Mouse (Mus musculus) embryonic facial prominence, embryonic 13.5 days (tissue): ENCODE data around the gene Nicn1. TPM values are rescaled to one million over a fixed set of nuclear protein-coding genes. Genes with fewer than 3 reads are reported as not detected.
A peak's percentile ranks its signal among the peaks of the same experiment; 100 is the strongest.

Experiments used
- ATAC-seq: fragments of 200-750 bp; cut with Nextera tagmentation; 2 replicates; pipeline ENCODE4 v1.8.0; 2017; ENCODE audit warnings: low read depth; ENCODE audit not compliant: insufficient number of reproducible peaks, insufficient read depth, low FRiP score, low TSS enrichment
- H3K27ac ChIP-seq: fragments of 300-500 bp; sonication (generic); 2 replicates; pipeline ENCODE4 v1.5.1; 2015; ENCODE audit warnings: moderate library complexity, mild to moderate bottlenecking, inconsistent platforms
- H3K27me3 ChIP-seq: fragments of 300-500 bp; sonication (generic); 2 replicates; pipeline ENCODE4 v1.6.1; 2015; ENCODE audit warnings: mild to moderate bottlenecking, inconsistent platforms
- H3K36me3 ChIP-seq: fragments of 300-500 bp; sonication (generic); 2 replicates; pipeline ENCODE4 v1.6.1; 2015; ENCODE audit warnings: mild to moderate bottlenecking, inconsistent platforms
- H3K4me1 ChIP-seq: fragments of 300-500 bp; sonication (generic); 2 replicates; pipeline ENCODE4 v1.6.1; 2015; ENCODE audit warnings: inconsistent platforms
- H3K4me2 ChIP-seq: fragments of 300-500 bp; sonication (generic); 2 replicates; pipeline ENCODE4 v1.6.1; 2015; ENCODE audit warnings: moderate library complexity, mild to moderate bottlenecking, inconsistent platforms
- H3K4me3 ChIP-seq: fragments of 300-500 bp; sonication (generic); 2 replicates; pipeline ENCODE4 v1.5.1; 2015; ENCODE audit warnings: mild to moderate bottlenecking, inconsistent platforms
- H3K9ac ChIP-seq: fragments of 300-500 bp; sonication (generic); 2 replicates; pipeline ENCODE4 v1.6.1; 2015; ENCODE audit warnings: mild to moderate bottlenecking, inconsistent platforms
- H3K9me3 ChIP-seq: fragments of 300-500 bp; sonication (generic); 2 replicates; pipeline ENCODE4 v1.6.1; 2016; ENCODE audit warnings: inconsistent platforms
- WGBS: fragments of 180-500 bp; shearing (Covaris S2); methylation state at CpG from one replicate; pipeline ENCODE4 v1.1.7; 2015; ENCODE audit warnings: mixed read lengths; 5-methylcytosine and 5-hydroxymethylcytosine counted together
- polyA plus RNA-seq: library from polyadenylated mRNA; unstranded; fragments of >200 nt; fragmentation: Nextera tagmentation; extraction: Ambion mirVana; gene quantifications from 2 replicates; pipeline ENCODE4 v1.2.1, GENCODE M21; 2015

The Nicn1 gene
- polyA plus RNA-seq, 1 experiment from 2014 or later: 48.9 TPM

DNA sequence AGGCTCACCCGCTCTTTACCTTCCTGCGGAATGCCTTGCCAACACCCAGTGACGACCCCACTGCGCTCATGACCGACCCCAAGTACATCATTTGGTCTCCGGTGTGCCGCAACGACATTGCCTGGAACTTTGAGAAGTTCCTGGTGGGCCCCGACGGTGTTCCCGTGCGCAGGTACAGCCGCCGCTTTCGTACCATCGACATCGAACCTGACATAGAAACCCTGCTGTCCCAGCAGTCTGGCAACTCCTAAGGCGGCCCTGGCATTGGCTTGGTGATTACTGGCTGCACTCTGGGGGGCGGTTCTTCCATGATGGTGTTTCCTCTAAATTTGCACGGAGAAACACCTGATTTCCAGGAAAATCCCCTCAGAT lies 49.6 kb downstream of the Nicn1 start:
- Histone ChIP-seq H3K4me3 (peak overlapping the region; percentile 79), H3K36me3 (peaks cover 23% of the 10 kb centered on the region), H3K4me2 (peak overlapping the region; percentile 86), H3K4me1 (peaks cover 26% of the 10 kb centered on the region), H3K9ac (peak overlapping the region; percentile 94), H3K9me3 (no peaks in the 10 kb centered on the region), H3K27me3 (no peaks in the 10 kb centered on the region), H3K27ac (peak overlapping the region; percentile 98)
- no peak for ATAC-seq
- WGBS: 9% methylated on average over 20 of the region's 20 CpGs

DNA sequence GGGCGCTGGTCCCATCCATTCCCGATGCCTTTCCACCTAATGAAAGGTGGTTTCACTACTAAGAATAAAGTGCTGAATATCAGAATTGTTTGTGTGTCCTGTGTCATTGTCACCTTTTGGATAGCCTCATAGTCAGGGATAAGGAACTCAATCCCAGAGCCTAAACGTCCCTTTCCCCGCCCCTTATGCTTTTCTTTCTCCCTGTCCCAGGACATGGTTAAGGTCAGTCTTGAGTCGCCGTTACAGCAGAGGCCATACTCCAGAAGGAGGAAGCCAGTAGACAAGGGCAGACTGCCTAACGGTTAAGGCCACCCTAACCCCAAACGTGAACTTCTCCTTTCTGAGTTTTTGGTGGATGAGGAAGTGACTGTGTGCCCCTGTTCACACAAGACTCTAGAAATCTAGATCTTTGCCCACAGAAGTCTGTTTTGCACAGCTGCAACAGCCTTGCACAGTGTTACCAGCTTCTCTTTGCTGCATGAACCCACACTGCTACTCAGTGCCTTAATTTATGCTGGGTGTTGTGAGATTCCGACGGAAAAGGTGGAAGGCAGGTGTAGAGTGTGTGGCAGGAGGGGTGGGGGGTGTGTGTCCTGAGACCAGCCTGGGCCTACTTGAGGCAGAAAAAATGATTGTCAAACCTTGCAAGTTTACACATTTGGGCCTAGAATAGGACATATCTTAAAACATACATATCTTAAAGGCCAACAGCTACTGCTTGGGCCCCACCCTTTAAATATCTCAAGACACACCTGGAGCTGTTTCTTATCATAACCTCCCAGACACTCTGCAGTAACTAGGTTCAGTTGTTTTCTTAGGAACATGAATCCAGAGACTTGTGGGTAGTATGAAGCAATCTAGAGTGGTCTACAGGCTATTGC lies 50.3 kb downstream of the Nicn1 start:
- peaks cover 16% of the 10 kb centered on the region for H3K36me3 ChIP-seq
- peak overlapping the region; percentile 86 for H3K4me2 ChIP-seq
- H3K9me3 ChIP-seq: no peaks in the 10 kb centered on the region
- H3K4me1 ChIP-seq: peaks cover 26% of the 10 kb centered on the region
- no peaks in the 10 kb centered on the region for H3K27me3 ChIP-seq
- 64% methylated on average over 10 of the region's 10 CpGs for WGBS
- peak overlapping the region; percentile 79 for H3K4me3 ChIP-seq
- H3K27ac ChIP-seq: peak overlapping the region; percentile 98
- peak overlapping the region; percentile 94 for H3K9ac ChIP-seq
- ATAC-seq: no peak

DNA sequence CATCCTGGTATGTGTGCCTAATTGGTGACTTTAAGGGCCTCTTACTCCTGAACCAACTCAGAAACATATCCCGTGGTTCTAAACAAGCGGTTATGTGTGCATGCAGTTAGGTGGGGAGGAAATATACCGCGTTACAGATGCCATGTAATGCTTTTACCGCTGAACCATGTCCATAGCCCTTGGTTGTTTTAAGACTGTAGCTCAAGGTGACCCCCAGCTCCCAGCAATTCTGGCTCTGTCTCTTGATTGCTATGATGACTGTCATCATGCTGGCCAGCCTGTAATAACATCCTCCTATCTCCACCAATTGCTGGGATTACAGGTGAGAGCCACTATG lies 50.9 kb downstream of the Nicn1 start:
- peak overlapping the region; percentile 98 for H3K27ac ChIP-seq
- ATAC-seq: no peak
- H3K4me2 ChIP-seq: peak overlapping the region; percentile 86
- H3K9ac ChIP-seq: peak overlapping the region; percentile 17; the same call in 1 of the 2 replicates
- H3K4me3 ChIP-seq: 0 out of 2 replicates have a peak overlapping the region, but pooled peaks have one; percentile 79
- no peaks in the 10 kb centered on the region for H3K27me3 ChIP-seq
- WGBS: 77% methylated on average over 5 of the region's 5 CpGs
- H3K9me3 ChIP-seq: no peaks in the 10 kb centered on the region
- H3K36me3 ChIP-seq: peaks cover 10% of the 10 kb centered on the region
- H3K4me1 ChIP-seq: peaks cover 26% of the 10 kb centered on the region

DNA sequence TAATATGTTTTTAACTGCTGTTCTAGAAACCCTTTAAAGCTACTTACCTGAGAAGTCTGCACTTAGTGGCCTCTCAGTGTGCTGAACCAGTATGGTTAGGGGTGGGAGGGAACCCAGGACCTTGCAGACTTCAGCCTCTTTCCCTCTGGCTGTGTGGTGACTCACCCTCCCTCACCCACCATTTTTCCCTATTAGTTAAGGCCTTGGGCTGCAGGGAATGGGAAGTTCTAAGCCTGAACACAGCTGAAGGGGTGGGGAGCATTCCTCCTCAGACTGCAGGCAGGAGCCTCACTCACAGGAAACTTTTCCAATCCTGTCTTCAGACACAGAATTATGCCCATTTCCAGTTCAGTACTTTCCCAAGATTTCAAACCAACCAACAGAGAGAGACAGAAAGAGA lies 51.6 kb downstream of the Nicn1 start:
- Histone ChIP-seq H3K36me3 (peaks cover 8% of the 10 kb centered on the region; the same call in 1 of the 2 replicates), H3K4me2 (no peak overlapping the region), H3K4me1 (peaks cover 26% of the 10 kb centered on the region), H3K4me3 (no peak overlapping the region), H3K27ac (no peak overlapping the region; the same call in 1 of the 2 replicates), H3K9ac (no peak overlapping the region), H3K9me3 (no peaks in the 10 kb centered on the region), H3K27me3 (no peaks in the 10 kb centered on the region)
- no peak for ATAC-seq

DNA sequence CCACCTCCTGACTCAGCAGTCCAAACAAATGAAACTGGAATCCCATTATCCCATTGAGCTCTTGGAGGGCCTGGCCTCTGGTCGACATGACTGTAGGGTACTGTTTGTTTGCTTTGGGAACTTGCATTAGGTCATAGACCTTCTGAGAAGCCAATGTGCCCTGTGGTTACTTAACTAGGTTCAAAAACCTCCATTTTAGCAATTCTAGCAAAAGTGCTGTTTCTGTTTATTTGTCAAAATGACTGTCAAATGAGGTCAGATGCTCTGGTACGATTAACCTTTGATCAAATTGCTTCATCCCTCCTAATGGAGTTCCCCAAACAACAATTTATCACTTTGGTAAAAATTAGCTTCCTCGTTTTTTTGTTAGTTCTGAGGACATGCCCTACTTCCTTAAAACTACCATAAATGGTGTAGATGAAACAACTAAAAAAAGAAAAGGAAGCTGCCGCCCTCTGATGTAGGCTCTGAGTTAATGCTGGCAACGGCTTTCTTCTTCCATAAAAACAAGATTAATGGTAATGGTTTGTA lies 52.1 kb downstream of the Nicn1 start:
- no peak for ATAC-seq
- Histone ChIP-seq H3K9me3 (no peaks in the 10 kb centered on the region), H3K4me2 (no peak overlapping the region), H3K4me3 (no peak overlapping the region), H3K27ac (0 out of 2 replicates have a peak overlapping the region, but pooled peaks have one; percentile 1), H3K36me3 (peaks cover 8% of the 10 kb centered on the region; the same call in 1 of the 2 replicates), H3K9ac (no peak overlapping the region), H3K4me1 (peaks cover 26% of the 10 kb centered on the region), H3K27me3 (no peaks in the 10 kb centered on the region)
- WGBS: 49% methylated on average over 5 of the region's 5 CpGs

DNA sequence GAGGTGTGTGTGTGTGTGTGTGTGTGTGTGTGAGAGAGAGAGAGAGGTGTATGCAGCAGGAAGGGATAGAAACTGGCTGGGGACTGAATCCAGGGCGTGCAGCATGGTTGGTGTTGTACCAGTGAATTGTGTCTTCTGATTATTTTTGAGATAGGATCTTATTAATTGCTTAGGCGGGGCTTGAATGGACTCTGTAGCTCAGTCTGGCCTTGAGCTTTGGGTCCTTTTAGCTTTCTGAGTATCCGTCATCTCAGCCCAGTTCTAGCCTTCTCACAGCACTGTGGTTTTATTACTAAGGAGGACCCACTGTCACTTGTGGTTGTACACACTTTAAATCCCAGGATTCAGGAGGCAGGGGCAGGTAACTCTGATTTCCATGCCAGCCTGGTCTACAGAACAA lies 53.1 kb downstream of the Nicn1 start:
- Histone ChIP-seq H3K36me3 (no peaks in the 10 kb centered on the region), H3K27ac (no peak overlapping the region), H3K4me1 (peaks cover 24% of the 10 kb centered on the region), H3K4me3 (no peak overlapping the region), H3K27me3 (no peaks in the 10 kb centered on the region), H3K9me3 (no peaks in the 10 kb centered on the region), H3K9ac (no peak overlapping the region), H3K4me2 (no peak overlapping the region)
- 89% methylated on average over 3 of the region's 3 CpGs for WGBS
- no peak for ATAC-seq

DNA sequence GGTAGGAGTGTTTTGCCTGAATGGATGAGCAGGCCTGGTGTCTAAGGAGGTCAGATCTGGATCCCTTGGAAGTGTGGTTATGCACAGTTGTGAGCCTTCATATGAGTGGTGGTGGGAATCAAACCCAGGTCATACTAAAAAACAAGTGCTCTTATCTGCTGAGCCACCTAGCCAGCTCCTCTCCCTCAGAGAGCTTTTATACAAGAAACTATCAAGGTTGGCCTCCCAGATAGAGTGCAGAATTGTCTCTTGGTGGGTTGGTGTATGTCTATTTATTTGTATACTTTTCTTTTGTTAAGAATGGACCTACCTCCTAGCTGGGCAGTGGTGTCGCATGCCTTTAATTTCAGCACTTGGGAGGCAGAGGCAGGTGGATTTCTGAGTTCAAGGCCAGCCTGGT lies 53.6 kb downstream of the Nicn1 start:
- no peak overlapping the region for H3K27ac ChIP-seq
- H3K9ac ChIP-seq: no peak overlapping the region
- H3K4me3 ChIP-seq: no peak overlapping the region
- H3K27me3 ChIP-seq: no peaks in the 10 kb centered on the region
- 96% methylated on average over 1 of the region's 1 CpGs for WGBS
- no peak overlapping the region for H3K4me2 ChIP-seq
- ATAC-seq: no peak
- H3K9me3 ChIP-seq: no peaks in the 10 kb centered on the region
- peaks cover 24% of the 10 kb centered on the region for H3K4me1 ChIP-seq
- no peaks in the 10 kb centered on the region for H3K36me3 ChIP-seq

DNA sequence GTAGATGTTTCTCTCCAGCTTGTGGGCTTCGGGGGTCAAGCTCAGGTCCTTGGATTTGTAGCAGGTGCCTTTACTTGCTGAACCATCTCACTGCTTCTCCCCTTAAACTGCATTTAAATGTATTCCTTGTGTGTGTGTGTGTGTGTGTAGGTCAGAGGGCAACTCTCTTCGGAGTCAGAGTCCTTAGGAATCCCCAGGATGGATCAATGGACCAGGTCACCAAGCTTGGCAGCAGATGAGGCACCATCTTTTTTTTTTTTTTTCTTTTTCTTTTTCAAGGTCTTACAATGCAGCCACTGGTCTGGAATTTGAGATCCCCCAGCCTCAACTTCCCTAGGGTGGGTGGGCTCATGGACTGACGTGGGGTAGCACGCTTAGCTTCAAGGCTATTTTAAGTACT lies 54.2 kb downstream of the Nicn1 start:
- 77% methylated on average over 4 of the region's 4 CpGs for WGBS

More for the DNA sequence above, 54.2 kb downstream of the Nicn1 start:
- H3K9me3 ChIP-seq: no peaks in the 10 kb centered on the region
- H3K27me3 ChIP-seq: no peaks in the 10 kb centered on the region
- H3K27ac ChIP-seq: no peak overlapping the region
- no peak overlapping the region for H3K4me3 ChIP-seq
- ATAC-seq: no peak
- H3K4me2 ChIP-seq: no peak overlapping the region
- H3K36me3 ChIP-seq: no peaks in the 10 kb centered on the region
- peaks cover 30% of the 10 kb centered on the region for H3K4me1 ChIP-seq
- no peak overlapping the region for H3K9ac ChIP-seq

Other genes with a start within 250 kb of the Nicn1 start
- gene Gmppb, start 241.2 kb upstream of the Nicn1 start, polyA plus RNA-seq: 27.4 and 31.5 TPM in 2 replicates
- 3.4 and 3.7 TPM in 2 replicates for gene Amigo3, start 237.3 kb upstream of the Nicn1 start, polyA plus RNA-seq
- 0.38 and 1.0 TPM in 2 replicates for gene Mst1, start 210.0 kb upstream of the Nicn1 start, polyA plus RNA-seq
- gene Rnf123, start 207.1 kb upstream of the Nicn1 start, polyA plus RNA-seq: 31.2 and 36.2 TPM in 2 replicates
- gene Apeh, start 195.8 kb upstream of the Nicn1 start, polyA plus RNA-seq: 40.8 and 45.6 TPM in 2 replicates
- 0.63 and 0.69 TPM in 2 replicates for gene Bsn, start 100.0 kb upstream of the Nicn1 start, polyA plus RNA-seq
- gene Dag1, start 26.5 kb upstream of the Nicn1 start, polyA plus RNA-seq: 52.6 and 54.7 TPM in 2 replicates
- 12.5 and 15.3 TPM in 2 replicates for gene Amt, start 6.4 kb downstream of the Nicn1 start, polyA plus RNA-seq
- 437 and 448 TPM in 2 replicates for gene Rhoa, start 15.7 kb downstream of the Nicn1 start, polyA plus RNA-seq
- 31.5 and 34.2 TPM in 2 replicates for gene Tcta, start 15.7 kb downstream of the Nicn1 start, polyA plus RNA-seq
- 775 and 811 TPM in 2 replicates for gene Gpx1, start 48.5 kb downstream of the Nicn1 start, polyA plus RNA-seq
- gene Usp4, start 57.4 kb downstream of the Nicn1 start, polyA plus RNA-seq: 106 and 110 TPM in 2 replicates
- gene 1700102P08Rik, start 102.4 kb downstream of the Nicn1 start, polyA plus RNA-seq: 1.1 TPM in 2 replicates
- gene Ccdc36, start 138.1 kb downstream of the Nicn1 start, polyA plus RNA-seq: 1.3 and 1.6 TPM in 2 replicates
- not detected in 2 replicates for gene BC048562, start 146.1 kb downstream of the Nicn1 start, polyA plus RNA-seq
- gene Ccdc71, start 170.1 kb downstream of the Nicn1 start, polyA plus RNA-seq: 60.4 and 64.3 TPM in 2 replicates
- 36.5 and 42.8 TPM in 2 replicates for gene Klhdc8b, start 171.2 kb downstream of the Nicn1 start, polyA plus RNA-seq
- gene Lamb2, start 189.3 kb downstream of the Nicn1 start, polyA plus RNA-seq: 51.1 and 63.2 TPM in 2 replicates
- 75.9 and 77.2 TPM in 2 replicates for gene Usp19, start 200.2 kb downstream of the Nicn1 start, polyA plus RNA-seq
- 116 and 124 TPM in 2 replicates for gene Qars, start 217.3 kb downstream of the Nicn1 start, polyA plus RNA-seq
- gene Qrich1, start 226.4 kb downstream of the Nicn1 start, polyA plus RNA-seq: 123 and 128 TPM in 2 replicates